Mouse (Mus musculus): ENCODE results near the gene Birc2. TPM values are rescaled to one million over a fixed set of nuclear protein-coding genes. Genes with fewer than 3 reads are reported as not detected.
A peak's percentile ranks its signal among the peaks of the same experiment; 100 is the strongest.

Birc2 gene
- total and polyA plus RNA-seq, 3 experiments: 29.6 to 33.0 TPM; not detected in 1

DNA sequence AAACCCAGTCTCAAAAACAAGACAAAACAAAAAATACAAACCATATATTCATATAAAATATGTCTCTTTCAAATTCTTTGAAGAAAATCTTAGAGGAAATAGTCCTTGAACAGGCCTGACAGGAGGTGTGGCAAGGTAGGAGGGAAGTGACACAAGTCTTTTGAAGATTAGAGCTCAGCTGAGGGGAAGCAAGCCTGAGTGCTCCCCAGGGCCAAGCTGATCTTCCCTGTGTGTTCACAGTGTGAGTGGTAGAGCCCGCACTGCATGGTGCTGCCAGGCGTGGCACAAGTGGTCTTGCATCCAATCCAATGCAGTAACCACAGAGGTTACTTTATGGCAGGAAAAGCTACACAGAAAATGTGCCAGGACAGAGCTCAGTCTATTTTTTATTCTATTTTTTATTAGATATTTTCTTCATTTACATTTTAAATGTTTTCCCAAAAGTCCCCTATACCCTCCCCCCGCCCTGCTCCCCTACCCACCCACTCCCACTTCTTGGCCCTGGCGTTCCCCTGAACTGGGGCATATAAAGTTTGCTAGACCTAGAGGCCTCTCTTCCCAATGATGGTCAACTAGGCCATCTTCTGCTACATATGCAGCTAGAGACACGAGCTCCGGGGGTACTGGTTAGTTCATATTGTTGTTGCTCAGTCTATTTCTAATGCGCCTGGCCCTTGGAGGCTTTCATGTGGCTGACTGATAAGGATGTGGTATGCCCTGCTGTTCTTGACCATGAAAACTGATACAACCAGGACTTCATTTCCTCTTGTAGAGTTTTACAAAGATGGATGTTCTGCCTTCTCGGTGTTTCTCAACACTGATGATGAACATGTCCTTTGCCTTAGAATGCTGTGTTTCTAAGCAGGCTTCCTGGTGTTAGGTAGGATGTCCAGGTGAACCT is 56.4 kb downstream of the Birc2 start (continued):
- TF ChIP-seq POLR2AphosphoS5 (IDR thresholded peaks at IDR 0.05; ENCODE audit: borderline replicate concordance, low read depth, low read length) (no peak), MAX (IDR thresholded peaks at IDR 0.05; ENCODE audit: low read length) (peak; percentile 61), KAT2A (conservative IDR thresholded peaks at IDR 0.05; ENCODE audit: low read depth, low read length) (peak; percentile 44; the same call in 1 of the 2 replicates), UBTF (IDR thresholded peaks at IDR 0.05; ENCODE audit: borderline replicate concordance, insufficient read depth, low read depth, low read length) (no peak), MXI1 (IDR thresholded peaks at IDR 0.05; ENCODE audit: low read depth, low read length) (peak; percentile 89)

DNA sequence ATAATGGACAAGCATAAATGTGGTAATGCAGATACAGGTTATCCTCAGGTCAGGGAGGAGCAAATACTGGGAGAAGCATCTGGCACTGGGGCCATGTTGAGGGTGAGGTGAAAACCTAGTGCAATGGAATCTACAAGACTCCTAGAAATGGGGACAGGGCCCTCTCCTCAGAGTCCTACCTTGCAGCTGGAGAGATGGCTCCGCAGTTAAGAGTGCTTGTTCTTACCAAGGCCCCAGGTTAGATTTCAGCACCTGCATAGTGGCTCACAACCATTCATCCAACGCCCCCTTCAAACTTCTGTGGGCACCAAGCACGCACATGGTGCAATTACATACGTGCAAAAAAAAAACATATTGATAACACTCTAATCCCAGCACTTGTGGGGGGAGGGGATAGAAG is 57.1 kb downstream of the Birc2 start:
- DNase-seq (ENCODE audit: low read depth, low spot score): peak; percentile 44
- no peaks in the 10 kb centered on the region for H3K9me3 ChIP-seq (replicated peaks; ENCODE audit: insufficient read depth, low read length)
- H3K27ac ChIP-seq (ENCODE audit: control insufficient read depth, low read depth, low read length): peak overlapping the region; percentile 77
- TF ChIP-seq E2F4 (IDR thresholded peaks at IDR 0.05; ENCODE audit: borderline replicate concordance, low read depth, low read length) (0 out of 2 replicates have a peak, but pooled peaks have one; percentile 31), USF1 (IDR thresholded peaks at IDR 0.05; ENCODE audit: low read depth, low read length) (no peak), ZNF384 (IDR thresholded peaks at IDR 0.05; ENCODE audit: low read depth, low read length) (peak; percentile 41; the same call in 1 of the 2 replicates), RCOR1 (IDR thresholded peaks at IDR 0.05; ENCODE audit: low read depth, low read length) (no peak), ZKSCAN1 (IDR thresholded peaks at IDR 0.05; ENCODE audit: low read depth, low read length) (0 out of 2 replicates have a peak, but pooled peaks have one; percentile 8), ZC3H11A (IDR thresholded peaks at IDR 0.05; ENCODE audit: low read depth, low read length) (no peak), KAT2A (conservative IDR thresholded peaks at IDR 0.05; ENCODE audit: low read depth, low read length) (no peak), HCFC1 (IDR thresholded peaks at IDR 0.05; ENCODE audit: low read depth, low read length) (no peak), MAFK (IDR thresholded peaks at IDR 0.05; ENCODE audit: borderline replicate concordance, low read depth, low read length) (no peak)
- peaks cover 19 to 30% of the 10 kb centered on the region in 2 experiments for H3K4me1 ChIP-seq (ENCODE audit: control insufficient read depth in 1 of 2, insufficient read depth in 2 of 2, low read length in 2 of 2)
- H3K9ac ChIP-seq (ENCODE audit: control insufficient read depth, low read depth, low read length, poor library complexity, severe bottlenecking): no peak overlapping the region
- peaks cover 10 to 33% of the 10 kb centered on the region in 2 experiments for H3K36me3 ChIP-seq (ENCODE audit: control insufficient read depth in 1 of 2, insufficient read depth in 2 of 2, low read length in 2 of 2)
- H3K4me3 ChIP-seq (ENCODE audit: control insufficient read depth in 1 of 2, insufficient read depth in 1 of 2, low read depth in 2 of 2, low read length in 2 of 2): no peak overlapping the region
- H3K79me2 ChIP-seq (ENCODE audit: control insufficient read depth, insufficient read depth, low read length, poor library complexity): no peaks in the 10 kb centered on the region
- H3K27me3 ChIP-seq (ENCODE audit: control insufficient read depth in 1 of 2, insufficient read depth in 2 of 2, low read length in 2 of 2): no peaks in the 10 kb centered on the region

DNA sequence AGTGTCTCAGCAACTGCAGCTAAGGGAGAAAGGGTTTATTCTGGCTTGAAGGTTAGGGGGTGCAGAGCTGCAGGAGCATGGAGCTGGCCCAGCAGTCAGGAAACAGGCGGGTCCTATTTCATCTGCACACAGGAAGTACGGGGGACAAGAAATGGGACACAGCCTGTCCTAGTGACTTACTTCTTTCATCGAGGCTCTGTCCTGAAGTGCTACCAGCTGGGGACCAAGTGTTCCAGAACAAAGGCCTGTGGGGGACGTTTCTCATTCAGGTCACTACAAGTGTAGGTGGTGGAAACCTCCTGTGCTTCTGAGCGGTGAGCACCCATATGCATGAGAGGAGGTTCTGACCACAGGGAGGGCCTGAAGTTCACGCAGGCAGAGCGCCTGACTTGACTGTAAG is 58.1 kb downstream of the Birc2 start:
- H3K4me3 ChIP-seq (ENCODE audit: control insufficient read depth in 1 of 2, insufficient read depth in 1 of 2, low read depth in 2 of 2, low read length in 2 of 2): no peak overlapping the region
- no peak overlapping the region for H3K27ac ChIP-seq (ENCODE audit: control insufficient read depth, low read depth, low read length)
- TF ChIP-seq CTCF (IDR thresholded peaks at IDR 0.05 in 2 of 3, conservative IDR thresholded peaks at IDR 0.05 in 1 of 3; ENCODE audit: control insufficient read depth in 1 of 3, insufficient read depth in 1 of 3, low read depth in 2 of 3, low read length in 3 of 3, poor library complexity in 1 of 3, severe bottlenecking in 1 of 3): no peak
- no peak for TF ChIP-seq USF1 (IDR thresholded peaks at IDR 0.05; ENCODE audit: low read depth, low read length)
- TF ChIP-seq RAD21 (IDR thresholded peaks at IDR 0.05; ENCODE audit: low read depth, low read length): no peak
- no peak for TF ChIP-seq SIN3A (IDR thresholded peaks at IDR 0.05; ENCODE audit: low read length)
- no peak for TF ChIP-seq CHD1 (IDR thresholded peaks at IDR 0.05; ENCODE audit: low read depth, low read length)
- TF ChIP-seq ETS1 (IDR thresholded peaks at IDR 0.05; ENCODE audit: low read depth, low read length): no peak
- TF ChIP-seq USF2 (IDR thresholded peaks at IDR 0.05; ENCODE audit: borderline replicate concordance in 1 of 2, insufficient read depth in 1 of 2, low read depth in 1 of 2, low read length in 2 of 2): no peak
- no peak for TF ChIP-seq MYC (IDR thresholded peaks at IDR 0.05; ENCODE audit: low read depth, low read length)
- no peak for TF ChIP-seq TAL1 (IDR thresholded peaks at IDR 0.05; ENCODE audit: low read length)
- no peak for TF ChIP-seq TBP (IDR thresholded peaks at IDR 0.05; ENCODE audit: low read depth, low read length)
- TF ChIP-seq MAX (IDR thresholded peaks at IDR 0.05; ENCODE audit: low read length): no peak
- no peak for TF ChIP-seq MAZ (IDR thresholded peaks at IDR 0.05; ENCODE audit: low read depth, low read length)
- TF ChIP-seq KAT2A (conservative IDR thresholded peaks at IDR 0.05; ENCODE audit: low read depth, low read length): no peak
- TF ChIP-seq GABPA (IDR thresholded peaks at IDR 0.05; ENCODE audit: low read depth, low read length): no peak
- no peak for TF ChIP-seq ZC3H11A (IDR thresholded peaks at IDR 0.05; ENCODE audit: low read depth, low read length)
- no peak for TF ChIP-seq RCOR1 (IDR thresholded peaks at IDR 0.05; ENCODE audit: low read depth, low read length)
- TF ChIP-seq E2F4 (IDR thresholded peaks at IDR 0.05; ENCODE audit: borderline replicate concordance, low read depth, low read length): no peak
- TF ChIP-seq MAFK (IDR thresholded peaks at IDR 0.05; ENCODE audit: borderline replicate concordance, low read depth, low read length): no peak
- H3K36me3 ChIP-seq (ENCODE audit: control insufficient read depth in 1 of 2, insufficient read depth in 2 of 2, low read length in 2 of 2): peaks cover 10 to 33% of the 10 kb centered on the region in 2 experiments
- no peak for DNase-seq (ENCODE audit: low read depth, low spot score)
- H3K79me2 ChIP-seq (ENCODE audit: control insufficient read depth, insufficient read depth, low read length, poor library complexity): no peaks in the 10 kb centered on the region
- no peak overlapping the region for H3K9ac ChIP-seq (ENCODE audit: control insufficient read depth, low read depth, low read length, poor library complexity, severe bottlenecking)
- H3K9me3 ChIP-seq (replicated peaks; ENCODE audit: insufficient read depth, low read length): no peaks in the 10 kb centered on the region
- peaks cover 19 to 30% of the 10 kb centered on the region in 2 experiments for H3K4me1 ChIP-seq (ENCODE audit: control insufficient read depth in 1 of 2, insufficient read depth in 2 of 2, low read length in 2 of 2)
- H3K27me3 ChIP-seq (ENCODE audit: control insufficient read depth in 1 of 2, insufficient read depth in 2 of 2, low read length in 2 of 2): no peaks in the 10 kb centered on the region
